Mouse (Mus musculus): ENCODE results near the gene Il3. TPM values are rescaled to one million over a fixed set of nuclear protein-coding genes. Genes with fewer than 3 reads are reported as not detected.

The Il3 gene
- polyA plus RNA-seq, 1 experiment from 2014 or later: not detected

DNA sequence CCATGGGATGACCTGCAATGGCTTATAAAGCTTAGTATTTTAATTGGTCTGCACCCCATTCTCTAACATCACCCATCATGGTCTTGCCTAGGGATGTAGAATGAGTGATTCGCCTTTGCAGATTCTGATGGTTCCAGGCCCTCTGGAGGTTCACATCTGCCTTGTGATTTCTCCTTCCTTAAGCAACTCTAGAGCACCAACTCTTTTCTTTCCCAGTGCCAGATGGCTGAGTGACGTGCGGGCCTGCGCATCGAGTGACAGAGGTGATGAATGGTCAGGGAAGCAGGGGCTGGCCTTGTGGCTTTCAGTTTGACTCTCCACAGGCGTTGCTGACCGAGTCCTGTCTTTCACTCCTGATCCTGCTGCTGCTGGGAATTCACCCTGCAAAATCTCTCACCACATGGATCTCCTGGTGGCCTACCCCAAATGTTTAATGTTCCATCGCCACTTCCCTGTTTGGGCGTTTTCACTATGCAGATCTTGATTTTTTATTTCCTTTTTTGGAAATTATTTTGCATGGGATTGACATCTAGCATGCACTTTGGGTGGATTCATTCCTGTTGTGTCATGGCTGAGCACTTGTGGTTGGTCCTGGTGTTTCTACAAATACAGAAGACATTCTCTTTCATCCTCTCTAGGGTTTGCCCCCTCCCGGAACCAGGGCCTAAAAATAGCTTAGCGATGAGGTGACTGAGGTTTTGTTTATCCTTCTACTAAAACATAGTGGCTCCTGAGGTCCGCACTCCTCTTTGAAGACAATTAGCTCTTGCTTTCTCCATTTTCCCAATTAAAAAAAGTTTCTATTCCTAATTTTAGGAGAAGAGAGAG lies 27.1 kb upstream of the Il3 start:
- Histone ChIP-seq H3K27me3 (replicated peaks; ENCODE audit: control insufficient read depth, insufficient read depth, low read length) (no peaks in the 10 kb centered on the region), H3K9me3 (ENCODE audit: control insufficient read depth, low read length) (no peaks in the 10 kb centered on the region), H3K4me2 (ENCODE audit: low read length) (no peak overlapping the region), H3K4me1 (ENCODE audit: control insufficient read depth, insufficient read depth, low read depth, low read length) (no peaks in the 10 kb centered on the region), H3K36me3 (ENCODE audit: control insufficient read depth, insufficient read depth, low read length) (no peaks in the 10 kb centered on the region), H3K27ac (ENCODE audit: low read depth, low read length) (no peak overlapping the region), H3K4me3 (ENCODE audit: low read length) (no peak overlapping the region), H3K9ac (ENCODE audit: low read depth, low read length) (no peak overlapping the region)
- ATAC-seq: no peak
- 74% methylated on average over 12 of the region's 12 CpGs for WGBS

DNA sequence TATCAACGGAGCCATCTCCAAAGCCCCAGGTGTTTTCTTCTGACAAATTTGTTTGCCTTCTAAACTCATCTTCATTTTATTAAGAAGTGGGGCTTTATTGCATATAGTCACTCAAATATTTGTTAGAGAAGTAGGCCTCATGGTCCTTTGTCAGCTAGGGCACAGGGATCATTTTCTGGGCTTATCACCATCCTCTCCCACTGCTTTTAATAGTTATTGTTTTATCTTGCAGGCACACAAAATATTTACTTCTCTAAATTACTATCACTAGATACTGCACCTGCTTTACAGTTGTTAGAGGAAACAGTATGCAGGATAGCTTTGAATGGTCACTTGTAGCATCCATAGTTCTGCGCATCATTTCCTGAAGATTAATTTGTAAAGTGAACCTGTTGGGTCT lies 25.1 kb upstream of the Il3 start:
- no peak overlapping the region for H3K27ac ChIP-seq (ENCODE audit: low read depth, low read length)
- H3K4me2 ChIP-seq (ENCODE audit: low read length): no peak overlapping the region
- H3K9me3 ChIP-seq (ENCODE audit: control insufficient read depth, low read length): no peaks in the 10 kb centered on the region
- no peak overlapping the region for H3K9ac ChIP-seq (ENCODE audit: low read depth, low read length)
- no peak for ATAC-seq
- 94% methylated on average over 2 of the region's 2 CpGs for WGBS
- H3K36me3 ChIP-seq (ENCODE audit: control insufficient read depth, insufficient read depth, low read length): no peaks in the 10 kb centered on the region
- H3K27me3 ChIP-seq (replicated peaks; ENCODE audit: control insufficient read depth, insufficient read depth, low read length): no peaks in the 10 kb centered on the region
- no peak overlapping the region for H3K4me3 ChIP-seq (ENCODE audit: low read length)
- no peaks in the 10 kb centered on the region for H3K4me1 ChIP-seq (ENCODE audit: control insufficient read depth, insufficient read depth, low read depth, low read length)

DNA sequence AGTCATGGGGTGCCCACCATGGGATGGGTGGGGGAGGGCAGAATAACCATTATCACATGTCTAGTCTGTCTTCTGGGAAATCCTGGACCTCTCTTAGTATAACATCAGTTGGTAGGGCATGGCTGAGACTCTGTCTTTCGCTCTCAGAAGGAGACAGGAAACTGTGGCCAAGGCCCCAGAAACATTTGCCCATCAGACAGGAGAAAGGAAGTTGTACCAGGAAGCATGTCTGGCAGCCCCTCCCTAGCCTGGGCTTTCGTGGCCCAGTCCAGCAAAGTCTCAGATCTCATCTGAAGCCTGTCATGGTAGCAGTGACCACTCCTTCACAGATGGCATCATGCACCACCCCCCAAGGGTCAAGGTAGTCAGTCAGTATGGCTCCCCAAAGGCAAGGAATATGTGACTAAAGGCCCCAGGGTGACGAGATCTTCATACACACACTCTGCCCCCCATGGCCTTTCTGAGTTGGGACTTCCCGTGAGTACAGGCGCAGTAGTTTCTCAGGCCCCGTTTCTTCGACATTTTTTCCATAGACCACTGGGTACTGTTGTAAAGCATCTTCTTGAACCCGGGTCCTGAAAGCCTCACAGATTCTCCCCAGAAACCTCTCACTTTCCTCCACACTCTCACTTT lies 20.9 kb upstream of the Il3 start:
- Histone ChIP-seq H3K9ac (ENCODE audit: low read depth, low read length) (no peak overlapping the region), H3K27me3 (replicated peaks; ENCODE audit: control insufficient read depth, insufficient read depth, low read length) (no peaks in the 10 kb centered on the region), H3K4me3 (ENCODE audit: low read length) (no peak overlapping the region), H3K4me2 (ENCODE audit: low read length) (no peak overlapping the region), H3K36me3 (ENCODE audit: control insufficient read depth, insufficient read depth, low read length) (no peaks in the 10 kb centered on the region), H3K4me1 (ENCODE audit: control insufficient read depth, insufficient read depth, low read depth, low read length) (no peaks in the 10 kb centered on the region), H3K27ac (ENCODE audit: low read depth, low read length) (no peak overlapping the region), H3K9me3 (ENCODE audit: control insufficient read depth, low read length) (no peaks in the 10 kb centered on the region)
- 89% methylated on average over 8 of the region's 8 CpGs for WGBS
- no peak for ATAC-seq

DNA sequence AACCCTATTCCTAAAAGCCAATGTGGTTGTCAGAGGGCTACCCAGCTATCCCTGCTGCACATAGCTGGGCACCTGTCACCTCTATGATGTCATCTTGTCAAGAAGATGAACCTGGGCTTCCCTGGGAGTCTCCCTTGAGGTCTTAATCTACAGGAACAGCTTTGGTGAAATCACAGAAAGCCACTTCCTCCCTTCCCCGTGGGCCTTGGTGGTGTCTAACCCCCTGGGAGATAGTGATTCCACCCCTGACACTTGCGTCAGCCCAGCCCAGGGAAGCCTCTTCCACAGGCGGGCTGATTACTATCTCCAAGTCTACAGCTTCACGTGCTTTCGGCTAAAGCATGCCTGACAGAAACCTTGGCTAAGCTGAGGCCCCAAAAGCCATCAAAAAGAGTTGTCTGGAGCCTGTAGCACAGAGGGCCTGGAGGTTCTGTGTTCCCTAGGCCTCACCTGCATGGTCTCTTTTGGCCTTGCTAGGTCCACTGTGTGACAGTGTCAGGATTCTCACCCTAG lies 4.4 kb upstream of the Il3 start:
- Histone ChIP-seq H3K27me3 (replicated peaks; ENCODE audit: control insufficient read depth, insufficient read depth, low read length) (no peaks in the 10 kb centered on the region), H3K36me3 (ENCODE audit: control insufficient read depth, insufficient read depth, low read length) (no peaks in the 10 kb centered on the region), H3K9ac (ENCODE audit: low read depth, low read length) (no peak overlapping the region), H3K4me2 (ENCODE audit: low read length) (no peak overlapping the region), H3K4me3 (ENCODE audit: low read length) (no peak overlapping the region), H3K4me1 (ENCODE audit: control insufficient read depth, insufficient read depth, low read depth, low read length) (no peaks in the 10 kb centered on the region), H3K9me3 (ENCODE audit: control insufficient read depth, low read length) (no peaks in the 10 kb centered on the region), H3K27ac (ENCODE audit: low read depth, low read length) (no peak overlapping the region)
- ATAC-seq: no peak
- 83% methylated on average over 5 of the region's 5 CpGs for WGBS

DNA sequence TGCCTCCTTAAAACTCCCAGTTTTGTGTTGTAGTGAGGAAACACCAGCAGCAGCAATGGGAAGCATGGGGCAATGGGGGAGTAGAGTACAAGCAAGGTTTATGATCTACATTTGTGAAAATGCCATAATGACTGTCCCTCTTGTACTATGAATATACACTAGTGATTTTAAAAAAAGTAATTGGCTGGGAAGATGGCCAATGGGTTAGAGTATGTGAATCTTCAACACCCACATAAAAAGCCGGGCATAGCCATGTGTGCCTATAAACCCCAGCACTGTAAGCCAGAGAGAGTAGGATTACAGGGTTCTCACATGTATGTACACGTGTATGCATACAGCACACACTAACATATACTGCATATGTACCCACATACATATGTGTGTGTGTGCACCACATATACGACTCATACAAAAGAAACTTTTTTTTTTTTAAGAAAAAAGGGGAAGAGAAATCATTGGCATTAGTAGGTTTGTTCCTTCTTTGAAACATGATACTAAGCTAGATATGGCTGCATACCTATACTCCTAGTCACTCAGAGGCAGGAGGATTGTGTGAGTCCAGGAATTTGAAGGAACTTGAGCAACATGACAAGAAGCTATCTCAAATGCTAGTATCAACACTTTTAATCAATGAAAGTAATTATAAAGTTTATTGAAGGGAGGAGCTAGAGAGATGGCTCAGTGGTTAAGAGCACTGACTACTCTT lies 2.3 kb upstream of the Il3 start:
- WGBS: 76% methylated on average over 3 of the region's 3 CpGs
- ATAC-seq: no peak
- no peak overlapping the region for H3K9ac ChIP-seq (ENCODE audit: low read depth, low read length)
- no peaks in the 10 kb centered on the region for H3K36me3 ChIP-seq (ENCODE audit: control insufficient read depth, insufficient read depth, low read length)
- H3K4me1 ChIP-seq (ENCODE audit: control insufficient read depth, insufficient read depth, low read depth, low read length): no peaks in the 10 kb centered on the region
- H3K27ac ChIP-seq (ENCODE audit: low read depth, low read length): no peak overlapping the region
- H3K4me3 ChIP-seq (ENCODE audit: low read length): no peak overlapping the region
- no peaks in the 10 kb centered on the region for H3K27me3 ChIP-seq (replicated peaks; ENCODE audit: control insufficient read depth, insufficient read depth, low read length)
- no peak overlapping the region for H3K4me2 ChIP-seq (ENCODE audit: low read length)
- no peaks in the 10 kb centered on the region for H3K9me3 ChIP-seq (ENCODE audit: control insufficient read depth, low read length)

DNA sequence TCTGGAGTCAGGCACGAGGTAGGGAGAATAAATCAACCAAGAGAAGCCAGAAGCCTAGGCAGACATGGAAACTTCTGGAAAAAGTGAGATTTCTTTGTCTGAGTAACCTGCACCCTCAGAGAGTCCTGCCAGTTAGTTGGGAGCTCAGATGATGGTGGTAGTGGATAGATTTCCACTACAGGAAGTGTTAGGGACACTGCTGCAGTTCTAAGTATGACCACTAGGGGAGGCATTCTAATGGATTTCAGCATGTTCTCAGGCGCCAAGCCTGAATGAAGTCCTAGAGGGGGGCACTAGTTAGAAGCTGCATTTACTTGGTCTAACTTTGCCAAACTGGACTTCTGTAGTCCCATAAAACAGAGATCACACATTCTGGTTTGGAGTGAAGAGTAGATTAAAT lies 2.5 kb downstream of the Il3 start:
- Histone ChIP-seq H3K27me3 (replicated peaks; ENCODE audit: control insufficient read depth, insufficient read depth, low read length) (no peaks in the 10 kb centered on the region), H3K9me3 (ENCODE audit: control insufficient read depth, low read length) (peaks cover 3% of the 10 kb centered on the region; the same call in 1 of the 2 replicates), H3K36me3 (ENCODE audit: control insufficient read depth, insufficient read depth, low read length) (no peaks in the 10 kb centered on the region), H3K9ac (ENCODE audit: low read depth, low read length) (no peak overlapping the region), H3K4me1 (ENCODE audit: control insufficient read depth, insufficient read depth, low read depth, low read length) (no peaks in the 10 kb centered on the region), H3K27ac (ENCODE audit: low read depth, low read length) (no peak overlapping the region), H3K4me2 (ENCODE audit: low read length) (no peak overlapping the region), H3K4me3 (ENCODE audit: low read length) (no peak overlapping the region)
- 53% methylated on average over 2 of the region's 2 CpGs for WGBS
- no peak for ATAC-seq

DNA sequence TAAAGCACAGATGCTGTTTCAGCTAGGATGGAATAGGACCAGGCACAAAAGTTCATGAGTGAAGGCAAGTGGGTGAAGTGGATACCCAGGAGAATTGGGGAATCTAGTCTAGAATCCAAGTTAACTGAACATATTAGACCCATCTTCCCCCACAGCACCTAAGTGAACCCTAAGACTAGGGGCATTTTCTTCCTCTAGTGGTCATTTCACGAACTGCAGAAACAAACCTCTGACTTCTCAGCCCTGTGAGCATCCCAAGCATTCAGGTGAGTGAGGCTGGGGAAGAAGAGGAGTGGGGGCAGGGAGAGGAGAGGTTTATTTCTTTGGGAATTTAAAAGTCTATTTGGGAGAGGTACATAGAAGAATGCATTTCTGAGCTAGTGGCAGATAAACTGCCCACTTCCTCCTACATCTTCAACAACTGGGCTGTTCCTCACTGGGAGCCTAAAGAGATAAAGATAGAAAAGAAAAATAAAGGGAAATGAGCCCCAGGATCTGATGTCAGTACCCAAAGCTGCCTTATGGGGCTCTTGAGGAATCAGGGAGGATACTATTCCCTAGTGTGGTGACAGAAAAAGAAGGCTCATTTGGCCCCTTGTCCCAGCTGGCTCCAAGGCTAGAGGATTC lies 3.6 kb downstream of the Il3 start:
- Histone ChIP-seq H3K27me3 (replicated peaks; ENCODE audit: control insufficient read depth, insufficient read depth, low read length) (no peaks in the 10 kb centered on the region), H3K27ac (ENCODE audit: low read depth, low read length) (no peak overlapping the region), H3K9me3 (ENCODE audit: control insufficient read depth, low read length) (peaks cover 3% of the 10 kb centered on the region; the same call in 1 of the 2 replicates), H3K4me3 (ENCODE audit: low read length) (no peak overlapping the region), H3K4me2 (ENCODE audit: low read length) (no peak overlapping the region), H3K36me3 (ENCODE audit: control insufficient read depth, insufficient read depth, low read length) (no peaks in the 10 kb centered on the region), H3K9ac (ENCODE audit: low read depth, low read length) (no peak overlapping the region), H3K4me1 (ENCODE audit: control insufficient read depth, insufficient read depth, low read depth, low read length) (no peaks in the 10 kb centered on the region)
- no peak for ATAC-seq
- WGBS: 4% methylated on average over 1 of the region's 1 CpGs

DNA sequence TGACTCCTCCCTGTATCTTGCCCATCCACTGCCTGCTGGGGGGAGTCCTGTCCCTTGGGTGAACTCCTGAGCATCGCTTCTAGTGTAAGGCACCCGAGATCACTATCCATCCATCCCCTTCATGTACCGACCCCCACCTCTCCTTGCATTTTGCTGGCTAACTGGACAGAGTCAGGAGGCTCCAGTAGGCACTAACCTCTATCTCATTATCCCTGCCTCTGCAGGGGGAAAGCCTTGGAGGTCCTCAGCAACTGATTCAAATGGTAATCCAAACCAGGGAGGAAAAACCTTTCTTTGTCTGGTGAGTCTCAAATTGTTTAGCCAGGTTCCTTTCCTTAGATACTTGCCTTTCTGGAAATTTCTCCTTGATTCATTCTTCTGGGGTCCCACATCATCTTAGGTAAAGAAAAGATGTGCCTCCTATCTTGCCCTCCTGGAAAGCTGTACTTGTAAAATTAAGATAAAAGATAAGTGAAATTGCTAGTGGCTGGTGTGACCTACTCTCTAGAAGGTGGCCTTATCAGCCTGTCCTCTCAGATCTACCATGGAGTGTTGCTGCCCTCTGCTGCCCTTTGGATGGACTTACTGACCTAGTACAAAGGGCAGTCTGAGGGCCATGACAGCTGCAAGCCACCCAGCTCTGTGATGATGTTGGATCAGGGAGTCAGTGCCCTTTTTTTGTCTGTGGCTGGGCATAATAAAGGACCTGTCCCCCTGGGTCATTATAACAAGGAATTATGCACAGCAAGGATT lies 10.3 kb downstream of the Il3 start:
- no peaks in the 10 kb centered on the region for H3K4me1 ChIP-seq (ENCODE audit: control insufficient read depth, insufficient read depth, low read depth, low read length)
- H3K27ac ChIP-seq (ENCODE audit: low read depth, low read length): no peak overlapping the region
- 34% methylated on average over 3 of the region's 3 CpGs for WGBS
- no peaks in the 10 kb centered on the region for H3K27me3 ChIP-seq (replicated peaks; ENCODE audit: control insufficient read depth, insufficient read depth, low read length)
- H3K9me3 ChIP-seq (ENCODE audit: control insufficient read depth, low read length): peaks cover 3% of the 10 kb centered on the region; the same call in 1 of the 2 replicates
- H3K4me2 ChIP-seq (ENCODE audit: low read length): no peak overlapping the region
- H3K4me3 ChIP-seq (ENCODE audit: low read length): no peak overlapping the region
- H3K36me3 ChIP-seq (ENCODE audit: control insufficient read depth, insufficient read depth, low read length): no peaks in the 10 kb centered on the region
- H3K9ac ChIP-seq (ENCODE audit: low read depth, low read length): no peak overlapping the region
- ATAC-seq: peak; percentile 75; the same call in 1 of the 2 replicates

Measured in hindbrain, embryonic 16.5 days (tissue).